Mouse (Mus musculus): Measurements from ENCODE around the gene Lkaaear1.

The Lkaaear1 gene

DNA sequence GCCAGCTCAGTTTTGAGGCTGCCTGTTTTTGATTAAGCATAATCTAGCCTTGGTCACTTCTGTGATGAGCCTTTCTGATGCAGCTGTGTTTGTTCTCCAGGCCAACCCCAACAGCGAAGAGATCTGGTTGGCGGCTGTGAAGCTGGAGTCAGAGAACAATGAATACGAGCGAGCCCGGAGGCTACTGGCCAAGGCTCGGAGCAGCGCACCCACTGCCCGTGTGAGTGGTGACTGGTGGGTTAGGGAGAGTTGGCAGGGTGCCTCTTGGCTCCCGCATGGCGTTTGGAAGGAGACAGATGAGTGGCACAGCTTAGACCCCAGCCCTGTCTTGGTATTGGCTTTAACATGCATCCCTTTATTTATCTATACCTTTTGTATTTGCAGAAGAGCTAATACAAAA, 49.3 kb downstream of the Lkaaear1 start:
- DNase-seq = no peak

All from thymus, postnatal 4 days (tissue).